Mouse (Mus musculus): ENCODE results near the gene Mier3. TPM values are rescaled to one million over a fixed set of nuclear protein-coding genes. Genes with fewer than 3 reads are reported as not detected.
A peak's percentile ranks its signal among the peaks of the same experiment; 100 is the strongest.

Mier3 gene
- polyA plus RNA-seq, 1 experiment from 2014 or later = 22.2 TPM

DNA sequence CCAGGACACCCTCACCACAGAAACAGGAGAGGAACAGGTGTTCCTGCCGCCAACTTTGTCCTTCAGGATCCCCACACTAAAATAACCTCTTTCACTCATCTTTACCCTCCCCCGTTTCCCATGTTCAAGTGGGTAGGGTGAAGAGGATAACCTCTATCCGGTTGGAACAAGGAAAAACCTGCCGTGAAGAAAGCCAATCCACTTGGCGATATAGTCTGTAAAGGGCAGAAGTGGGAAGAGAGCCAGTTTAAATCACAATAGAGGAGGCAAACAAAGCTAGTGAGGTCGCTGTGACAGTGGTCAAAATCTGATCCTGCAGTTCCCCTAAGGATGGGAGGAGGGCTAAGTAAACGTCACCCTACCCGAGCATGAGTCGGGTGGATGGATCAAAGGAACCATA is 38.9 kb downstream of the Mier3 start:
- DNase-seq (ENCODE audit: low spot score) = no peak
- no peak overlapping the region for H3K4me3 ChIP-seq
- H3K36me3 ChIP-seq (replicated peaks) = peaks cover 56% of the 10 kb centered on the region
- WGBS = 71% methylated on average over 9 of the region's 9 CpGs
- no peak overlapping the region for H3K27ac ChIP-seq (replicated peaks)
- H3K9me3 ChIP-seq = no peaks in the 10 kb centered on the region
- H3K27me3 ChIP-seq (replicated peaks; ENCODE audit: low read depth, poor library complexity, severe bottlenecking) = no peaks in the 10 kb centered on the region
- H3K4me1 ChIP-seq = peaks cover 5% of the 10 kb centered on the region

DNA sequence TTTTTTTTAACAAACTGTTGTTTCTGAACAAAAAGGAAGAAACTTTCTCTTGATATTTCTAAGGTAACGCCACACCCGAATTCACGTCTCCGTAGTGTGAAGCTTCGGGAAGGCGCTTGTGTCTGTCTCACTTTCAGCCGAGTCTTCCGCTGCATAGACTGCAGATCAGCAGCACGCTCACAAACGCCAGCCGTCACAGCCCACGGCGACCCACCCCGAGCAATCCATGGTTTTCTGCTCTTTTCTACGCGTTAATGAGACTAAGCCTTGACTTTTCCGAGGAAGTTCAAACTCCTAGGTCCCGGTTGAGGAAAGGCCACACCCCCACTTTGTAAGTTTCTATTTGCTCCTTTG is 44.0 kb downstream of the Mier3 start:
- H3K27ac ChIP-seq (replicated peaks) = peak overlapping the region; percentile 86

DNA sequence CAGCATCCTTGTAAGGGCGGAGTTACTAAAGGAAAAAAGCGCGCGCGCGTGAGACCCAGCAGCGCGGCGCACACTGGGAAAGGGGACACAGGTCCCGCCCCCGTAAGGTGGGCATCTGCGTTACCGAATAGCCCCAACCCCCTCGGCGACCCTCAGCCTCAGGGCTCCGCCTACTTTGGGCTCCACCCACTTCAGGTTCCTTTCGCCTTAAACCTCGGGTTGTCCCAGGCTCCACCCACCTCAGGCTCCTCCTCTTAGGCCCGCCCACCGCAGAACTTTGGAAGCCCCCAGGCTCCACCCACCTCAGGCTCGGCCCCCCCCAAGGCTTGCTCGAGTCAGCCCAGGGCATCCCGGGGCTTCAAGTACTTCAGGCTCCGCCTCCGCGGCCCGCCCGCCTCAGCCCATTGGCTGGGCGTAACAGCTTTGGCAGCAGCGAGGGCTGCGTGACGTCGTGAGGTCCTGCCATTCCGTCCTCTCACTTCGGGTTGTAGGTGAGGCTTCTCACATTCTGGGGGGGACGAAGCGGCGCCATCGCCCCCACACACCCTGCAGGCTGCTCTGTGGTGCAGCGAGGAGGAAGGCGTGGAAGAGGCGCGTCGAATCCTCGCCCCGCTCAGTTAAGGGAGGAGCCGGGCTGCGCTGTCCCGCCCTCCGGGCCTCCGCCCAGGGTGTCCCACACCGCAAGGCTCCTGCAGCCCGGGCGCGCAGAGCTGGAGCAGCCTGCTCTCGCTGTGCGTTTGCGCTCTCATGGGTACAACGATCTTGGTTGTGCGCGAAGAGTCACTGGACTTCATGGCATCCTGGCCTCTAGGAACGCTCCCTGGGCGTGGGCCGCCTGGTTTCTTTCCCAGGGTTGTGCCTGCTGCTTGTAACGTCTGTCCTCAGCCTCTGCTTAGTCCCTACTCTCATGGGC is 44.6 kb downstream of the Mier3 start:
- peaks cover 2% of the 10 kb centered on the region; the same call in 1 of the 2 replicates for H3K36me3 ChIP-seq (replicated peaks)
- peaks cover 14% of the 10 kb centered on the region for H3K9me3 ChIP-seq
- WGBS = under 1% methylated on average over 65 of the region's 65 CpGs
- peaks cover 10% of the 10 kb centered on the region for H3K4me1 ChIP-seq
- peak overlapping the region; percentile 86 for H3K27ac ChIP-seq (replicated peaks)
- H3K4me3 ChIP-seq = peak overlapping the region; percentile 72
- H3K27me3 ChIP-seq (replicated peaks; ENCODE audit: low read depth, poor library complexity, severe bottlenecking) = no peaks in the 10 kb centered on the region
- DNase-seq (ENCODE audit: low spot score) = peak; percentile 100

More for the DNA sequence above, 44.0 kb downstream of the Mier3 start:
- WGBS = under 1% methylated on average over 18 of the region's 18 CpGs
- Histone ChIP-seq H3K4me1 (peaks cover 10% of the 10 kb centered on the region), H3K4me3 (peak overlapping the region; percentile 72), H3K36me3 (replicated peaks) (peaks cover 8% of the 10 kb centered on the region), H3K27me3 (replicated peaks; ENCODE audit: low read depth, poor library complexity, severe bottlenecking) (no peaks in the 10 kb centered on the region), H3K9me3 (peaks cover 14% of the 10 kb centered on the region)
- DNase-seq (ENCODE audit: low spot score) = no peak

DNA sequence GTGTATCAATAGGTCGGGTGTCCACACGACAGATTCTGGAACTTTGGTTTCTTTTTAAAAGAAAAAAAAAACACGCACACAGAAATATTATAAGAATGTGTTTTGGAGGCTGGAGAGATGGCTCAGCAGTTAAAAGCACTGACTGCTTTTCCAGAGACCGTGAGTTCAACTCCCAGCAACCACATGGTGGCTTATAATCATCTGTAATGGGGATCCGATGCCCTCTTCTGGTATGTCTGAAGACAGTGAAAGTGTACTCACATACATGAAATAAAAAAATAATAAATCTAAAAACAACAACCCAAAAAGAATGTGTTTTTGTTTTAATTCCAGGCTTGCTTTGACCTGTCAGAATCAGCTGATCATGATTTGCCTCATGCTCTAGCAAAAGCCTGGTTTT is 46.1 kb downstream of the Mier3 start:
- peaks cover 10% of the 10 kb centered on the region for H3K4me1 ChIP-seq
- peaks cover 14% of the 10 kb centered on the region for H3K9me3 ChIP-seq
- no peak overlapping the region for H3K27ac ChIP-seq (replicated peaks)
- no peak for DNase-seq (ENCODE audit: low spot score)
- H3K36me3 ChIP-seq (replicated peaks) = no peaks in the 10 kb centered on the region
- no peaks in the 10 kb centered on the region for H3K27me3 ChIP-seq (replicated peaks; ENCODE audit: low read depth, poor library complexity, severe bottlenecking)
- WGBS = 91% methylated on average over 5 of the region's 5 CpGs
- no peak overlapping the region for H3K4me3 ChIP-seq

DNA sequence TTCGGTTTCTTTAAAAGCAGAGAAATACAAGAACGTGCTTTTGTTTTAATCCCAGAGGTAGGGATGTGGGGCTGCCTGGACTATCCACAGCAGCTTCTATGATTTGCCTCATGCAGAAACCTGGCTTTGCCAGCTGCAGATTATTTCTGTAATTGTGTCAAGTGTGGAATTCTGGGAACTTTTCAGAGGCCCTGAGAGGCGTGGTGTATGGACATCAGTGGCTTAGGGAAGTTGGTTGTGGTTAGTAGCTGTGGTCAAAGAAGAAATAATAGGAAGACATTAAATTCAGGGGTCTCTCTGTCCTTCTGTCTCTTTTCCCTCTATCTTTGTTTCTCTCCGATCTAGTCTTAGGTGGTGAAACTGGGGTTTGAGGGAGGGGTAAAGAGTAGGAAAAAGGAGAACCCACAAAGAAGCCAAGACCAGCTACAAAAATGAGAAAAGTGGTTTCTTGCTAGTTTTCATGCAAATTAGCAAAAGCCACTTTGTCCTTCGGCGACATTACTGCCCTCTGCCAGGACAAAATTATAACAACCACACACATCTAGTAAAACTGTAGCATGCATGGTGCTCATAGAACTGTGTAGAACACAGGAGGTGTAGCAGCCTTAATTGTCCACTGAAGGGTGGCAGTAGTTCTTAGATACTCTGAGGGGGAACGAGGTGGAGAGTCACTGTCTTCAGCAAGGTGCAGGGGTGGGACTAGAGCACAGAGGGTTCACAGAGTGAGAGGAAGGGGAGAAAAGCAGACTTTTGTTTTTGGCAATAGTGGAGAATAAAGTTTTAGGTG is 60.6 kb downstream of the Mier3 start:
- 80% methylated on average over 7 of the region's 7 CpGs for WGBS
- Histone ChIP-seq H3K27me3 (replicated peaks; ENCODE audit: low read depth, poor library complexity, severe bottlenecking) (no peaks in the 10 kb centered on the region), H3K36me3 (replicated peaks) (no peaks in the 10 kb centered on the region), H3K9me3 (no peaks in the 10 kb centered on the region), H3K4me3 (no peak overlapping the region), H3K27ac (replicated peaks) (no peak overlapping the region), H3K4me1 (no peaks in the 10 kb centered on the region)
- DNase-seq (ENCODE audit: low spot score) = no peak

DNA sequence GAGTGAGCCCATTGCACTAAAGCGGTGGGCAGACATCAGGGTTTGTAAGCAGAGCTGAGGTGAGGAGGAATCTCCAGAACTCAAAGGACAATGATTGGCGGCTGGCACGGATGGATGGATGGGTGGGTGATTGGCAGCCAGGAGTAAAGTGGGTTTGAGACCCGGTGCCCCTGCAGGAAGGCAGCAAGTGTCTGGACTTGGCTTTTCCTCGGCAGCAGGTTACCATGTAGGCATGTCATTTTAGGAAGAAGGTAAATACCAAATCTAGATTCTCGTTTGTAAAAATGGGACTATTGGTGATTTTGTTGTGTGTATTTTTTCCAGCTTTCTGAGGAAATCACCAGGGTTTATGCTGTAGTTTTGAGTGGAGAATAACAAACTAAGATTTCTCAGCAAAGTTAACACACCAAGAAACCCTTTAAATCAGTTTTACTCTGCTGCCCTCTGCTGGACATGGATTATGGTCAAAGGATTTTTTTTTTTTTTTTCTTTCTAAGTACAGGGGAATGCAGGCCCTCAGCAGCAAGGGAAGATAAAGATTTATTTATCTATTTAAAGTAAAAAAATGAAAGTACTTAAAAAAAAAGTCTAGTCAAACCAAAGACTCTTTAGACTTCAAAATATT is 61.3 kb downstream of the Mier3 start:
- peak; percentile 27 for DNase-seq (ENCODE audit: low spot score)
- no peaks in the 10 kb centered on the region for H3K9me3 ChIP-seq
- H3K27me3 ChIP-seq (replicated peaks; ENCODE audit: low read depth, poor library complexity, severe bottlenecking) = no peaks in the 10 kb centered on the region
- WGBS = 63% methylated on average over 6 of the region's 6 CpGs
- 0 out of 2 replicates have a peak, but pooled peaks cover 2% of the 10 kb centered on the region for H3K36me3 ChIP-seq (replicated peaks)
- no peak overlapping the region for H3K4me3 ChIP-seq
- H3K27ac ChIP-seq (replicated peaks) = no peak overlapping the region
- H3K4me1 ChIP-seq = no peaks in the 10 kb centered on the region

DNA sequence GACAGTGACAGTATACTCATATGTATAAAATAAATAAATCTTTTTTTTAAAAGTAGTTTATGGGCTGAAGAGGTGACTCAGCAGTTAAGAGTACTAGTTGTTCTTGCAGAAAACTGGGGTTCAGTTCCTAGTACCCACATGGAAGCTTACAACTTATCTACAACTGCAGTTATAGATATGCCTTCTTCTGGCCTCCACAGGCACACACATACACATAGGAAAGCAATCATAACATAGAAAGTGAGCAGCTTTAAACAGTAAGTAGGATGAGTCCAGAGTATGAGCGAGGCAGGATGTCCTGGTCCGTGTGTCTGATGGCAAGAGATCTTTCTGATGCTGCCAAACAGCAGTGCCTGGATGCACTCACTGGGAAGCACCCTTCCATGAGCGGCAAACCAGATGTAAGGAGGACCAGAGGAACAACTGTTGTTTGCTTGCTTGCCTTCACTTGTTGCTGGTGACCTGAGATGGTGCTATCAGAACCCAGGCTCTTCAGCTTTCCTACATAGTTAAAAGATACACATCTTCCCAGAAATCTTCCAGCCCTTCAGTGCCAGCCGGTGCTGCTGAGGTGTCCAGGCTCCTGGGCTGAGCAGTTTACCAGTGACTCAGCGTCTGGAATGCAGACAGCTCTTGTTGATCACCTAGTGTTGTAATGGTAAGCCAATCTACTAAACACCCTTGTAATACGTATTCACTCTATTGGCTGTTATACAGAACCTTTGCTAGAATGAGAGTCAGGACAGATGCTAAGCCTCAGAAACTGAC is 63.6 kb downstream of the Mier3 start:
- peaks cover 20% of the 10 kb centered on the region for H3K36me3 ChIP-seq (replicated peaks)
- 81% methylated on average over 6 of the region's 6 CpGs for WGBS
- H3K4me1 ChIP-seq = no peaks in the 10 kb centered on the region
- no peaks in the 10 kb centered on the region for H3K27me3 ChIP-seq (replicated peaks; ENCODE audit: low read depth, poor library complexity, severe bottlenecking)
- no peaks in the 10 kb centered on the region for H3K9me3 ChIP-seq
- H3K27ac ChIP-seq (replicated peaks) = no peak overlapping the region
- H3K4me3 ChIP-seq = no peak overlapping the region
- no peak for DNase-seq (ENCODE audit: low spot score)

DNA sequence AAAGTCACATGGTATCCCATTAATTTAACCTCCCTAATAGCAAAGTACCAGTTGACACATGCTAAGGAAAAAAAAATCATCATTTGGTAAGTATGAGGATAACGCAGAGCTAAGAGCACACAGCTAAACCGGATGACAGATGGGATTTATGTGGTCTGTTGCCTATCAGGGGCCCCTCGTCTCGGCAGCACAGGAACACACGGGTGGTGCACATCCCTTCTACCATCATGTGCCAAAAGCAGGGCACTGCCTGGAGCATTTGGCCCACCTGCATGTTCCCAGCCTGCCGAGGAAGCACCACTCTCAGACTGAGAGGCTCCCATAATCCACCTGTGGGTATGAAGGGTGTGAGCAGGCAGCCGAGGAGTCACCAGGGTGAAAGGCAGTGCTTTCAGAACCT is 64.4 kb downstream of the Mier3 start:
- Histone ChIP-seq H3K36me3 (replicated peaks) (peaks cover 28% of the 10 kb centered on the region), H3K9me3 (no peaks in the 10 kb centered on the region), H3K27ac (replicated peaks) (no peak overlapping the region), H3K4me1 (no peaks in the 10 kb centered on the region), H3K27me3 (replicated peaks; ENCODE audit: low read depth, poor library complexity, severe bottlenecking) (no peaks in the 10 kb centered on the region), H3K4me3 (no peak overlapping the region)
- no peak for DNase-seq (ENCODE audit: low spot score)
- 88% methylated on average over 7 of the region's 7 CpGs for WGBS

DNA sequence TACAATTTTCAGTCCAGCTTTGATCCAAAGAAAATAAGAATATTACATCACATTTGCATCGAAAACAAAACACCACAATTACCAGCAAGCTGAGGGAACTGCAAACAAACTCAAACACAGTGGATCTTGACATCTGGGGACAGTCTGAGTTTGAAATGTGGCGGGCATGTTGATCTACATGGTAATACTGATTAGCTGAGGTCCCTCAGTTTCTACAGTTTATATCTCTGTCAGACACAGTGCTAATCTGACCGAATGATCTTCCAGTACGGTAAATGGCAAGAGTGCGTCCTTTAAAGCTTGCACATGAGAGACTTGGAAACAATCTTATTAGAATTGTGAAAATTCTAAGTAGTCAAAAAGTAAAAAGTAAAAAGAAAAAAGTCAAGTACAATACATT is 66.1 kb downstream of the Mier3 start:
- Histone ChIP-seq H3K36me3 (replicated peaks) (peaks cover 44% of the 10 kb centered on the region), H3K9me3 (no peaks in the 10 kb centered on the region), H3K4me1 (no peaks in the 10 kb centered on the region), H3K4me3 (no peak overlapping the region), H3K27ac (replicated peaks) (no peak overlapping the region), H3K27me3 (replicated peaks; ENCODE audit: low read depth, poor library complexity, severe bottlenecking) (no peaks in the 10 kb centered on the region)
- no peak for DNase-seq (ENCODE audit: low spot score)
- WGBS = 92% methylated on average over 5 of the region's 5 CpGs

DNA sequence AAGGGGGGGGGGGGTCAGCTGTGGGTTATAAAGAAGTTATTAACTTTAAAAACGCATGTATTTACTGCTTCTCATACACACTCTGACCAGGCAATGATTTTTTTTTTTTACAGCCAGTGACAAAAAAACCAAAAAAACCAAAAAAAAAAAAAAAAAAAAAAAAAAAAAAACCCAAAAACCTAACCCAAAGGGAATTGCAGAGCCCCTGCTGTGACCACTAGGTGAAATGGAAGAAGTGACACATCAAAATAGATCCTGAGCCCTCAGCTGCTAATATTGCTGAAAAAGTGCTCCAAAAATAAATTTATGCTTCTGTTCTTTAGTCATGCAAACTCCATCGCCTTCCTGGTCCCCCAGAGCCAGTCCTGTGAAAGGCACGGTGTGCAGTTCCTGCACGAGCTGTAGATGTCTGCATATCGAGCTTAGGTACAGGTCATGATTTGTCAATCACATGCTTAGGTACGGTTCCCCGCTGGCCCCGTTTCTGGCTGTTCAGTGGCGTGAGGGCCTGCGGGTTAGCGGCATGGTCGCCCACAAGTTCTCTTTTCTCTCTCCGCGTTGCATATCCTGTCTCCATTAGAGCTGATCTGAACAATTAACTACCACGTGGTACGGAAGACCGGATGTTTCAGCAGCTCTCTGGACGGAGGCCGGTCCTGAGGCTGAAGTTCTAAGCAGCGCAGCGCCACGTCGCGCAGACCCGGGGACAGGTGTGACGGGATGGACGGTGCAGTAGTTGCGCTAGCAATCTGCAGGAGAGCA is 67.7 kb downstream of the Mier3 start:
- peaks cover 61% of the 10 kb centered on the region for H3K36me3 ChIP-seq (replicated peaks)
- WGBS = 95% methylated on average over 28 of the region's 28 CpGs
- no peaks in the 10 kb centered on the region for H3K27me3 ChIP-seq (replicated peaks; ENCODE audit: low read depth, poor library complexity, severe bottlenecking)
- H3K27ac ChIP-seq (replicated peaks) = no peak overlapping the region
- no peaks in the 10 kb centered on the region for H3K4me1 ChIP-seq
- H3K9me3 ChIP-seq = no peaks in the 10 kb centered on the region
- no peak overlapping the region for H3K4me3 ChIP-seq
- DNase-seq (ENCODE audit: low spot score) = no peak

DNA sequence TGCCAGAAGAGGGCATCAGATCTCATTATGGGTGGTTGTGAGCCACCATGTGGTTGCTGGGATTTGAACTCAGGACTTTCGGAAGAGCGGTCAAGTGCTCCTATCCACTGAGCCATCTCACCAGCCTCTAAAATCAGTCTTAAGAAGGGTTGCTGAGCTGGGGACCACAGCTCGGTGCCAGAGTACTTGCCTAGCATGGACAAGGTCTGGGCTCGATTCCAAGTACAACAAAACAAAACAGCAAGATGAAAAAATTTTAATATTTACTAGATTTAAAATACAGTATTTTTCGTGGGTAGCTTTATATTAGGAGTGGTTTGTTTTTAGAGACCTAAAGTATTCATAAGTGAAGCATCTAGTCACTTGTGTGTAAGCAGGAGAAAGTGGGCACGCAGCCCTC is 72.5 kb downstream of the Mier3 start:
- H3K36me3 ChIP-seq (replicated peaks) = peaks cover 100% of the 10 kb centered on the region
- H3K4me1 ChIP-seq = no peaks in the 10 kb centered on the region
- WGBS = 96% methylated on average over 6 of the region's 6 CpGs
- no peak for DNase-seq (ENCODE audit: low spot score)
- H3K27ac ChIP-seq (replicated peaks) = no peak overlapping the region
- H3K27me3 ChIP-seq (replicated peaks; ENCODE audit: low read depth, poor library complexity, severe bottlenecking) = no peaks in the 10 kb centered on the region
- no peak overlapping the region for H3K4me3 ChIP-seq
- H3K9me3 ChIP-seq = 0 out of 2 replicates have a peak, but pooled peaks cover 4% of the 10 kb centered on the region

Measured in embryonic facial prominence, embryonic 10.5 days (tissue).